Mouse (Mus musculus) hindbrain, embryonic 12.5 days (tissue): ENCODE measurements around the gene Pygm. TPM values are rescaled to one million over a fixed set of nuclear protein-coding genes. Genes with fewer than 3 reads are reported as not detected.

Experiments
- ATAC-seq: fragments of 200-750 bp; cut with Nextera tagmentation; 2 replicates; pipeline ENCODE4 v1.8.0; 2017; ENCODE audit warnings: moderate TSS enrichment; ENCODE audit not compliant: low FRiP score
- H3K27ac ChIP-seq: fragments of 300-500 bp; sonication (generic); 2 replicates; pipeline ENCODE4 v1.5.1; 2016; ENCODE audit warnings: mild to moderate bottlenecking
- H3K27me3 ChIP-seq: fragments of 300-500 bp; sonication (generic); 2 replicates; pipeline ENCODE4 v1.6.1; 2016; ENCODE audit warnings: mild to moderate bottlenecking
- H3K36me3 ChIP-seq: fragments of 300-500 bp; sonication (generic); 2 replicates; pipeline ENCODE4 v1.6.1; 2016; ENCODE audit warnings: mild to moderate bottlenecking
- H3K4me1 ChIP-seq: fragments of 300-500 bp; sonication (generic); 2 replicates; pipeline ENCODE4 v1.6.1; 2016
- H3K4me2 ChIP-seq: fragments of 300-500 bp; sonication (generic); replicated peaks from 2 replicates; pipeline ENCODE4 v1.6.1; 2016; ENCODE audit warnings: mild to moderate bottlenecking
- H3K4me3 ChIP-seq: fragments of 300-500 bp; sonication (generic); 2 replicates; pipeline ENCODE4 v1.5.1; 2016; ENCODE audit warnings: mild to moderate bottlenecking
- H3K9ac ChIP-seq: fragments of 300-500 bp; sonication (generic); 2 replicates; pipeline ENCODE4 v1.6.1; 2016; ENCODE audit warnings: mild to moderate bottlenecking, moderate library complexity
- H3K9me3 ChIP-seq: fragments of 300-500 bp; sonication (generic); replicated peaks from 2 replicates; pipeline ENCODE4 v1.6.1; 2016; ENCODE audit warnings: mild to moderate bottlenecking
- WGBS: fragments of 180-500 bp; shearing (Covaris S2); methylation state at CpG from one replicate; pipeline ENCODE4 v1.1.7; 2016; 5-methylcytosine and 5-hydroxymethylcytosine counted together
- polyA plus RNA-seq: library from polyadenylated mRNA; unstranded; fragments of >200 nt; fragmentation: Nextera tagmentation; extraction: Ambion mirVana; gene quantifications from 2 replicates; pipeline ENCODE4 v1.2.1, GENCODE M21; 2016

The Pygm gene
- 1.8 and 3.9 TPM in 2 replicates for polyA plus RNA-seq

GRCm38 (mm10) chr19:6384128-6384527, at the start of gene Pygm:
TSS of gene Pygm (plus strand) at chr19:6384399.
- Histone ChIP-seq H3K27me3 (0 out of 2 replicates have a peak, but pooled peaks cover 4% of the 10 kb centered on the region), H3K36me3 (peaks cover 5% of the 10 kb centered on the region; the same call in 1 of the 2 replicates), H3K27ac (peak within 1 kb of the TSS; percentile 35; the same call in 1 of the 2 replicates), H3K9me3 (no peaks in the 10 kb centered on the region), H3K4me1 (peaks cover 15% of the 10 kb centered on the region), H3K4me2 (no peak within 1 kb of the TSS), H3K4me3 (no peak within 1 kb of the TSS), H3K9ac (0 out of 2 replicates have a peak within 1 kb of the TSS, but pooled peaks have one; percentile 8)
- 26% methylated on average over 7 of the region's 7 CpGs for WGBS
- ATAC-seq, result no peak

- Histone ChIP-seq H3K4me2 (peak within 1 kb of the TSS; percentile 97), H3K27me3 (no peaks in the 10 kb centered on the region), H3K36me3 (peaks cover 29% of the 10 kb centered on the region), H3K27ac (peak within 1 kb of the TSS; percentile 71), H3K4me1 (peaks cover 26% of the 10 kb centered on the region), H3K9me3 (no peaks in the 10 kb centered on the region), H3K9ac (peak within 1 kb of the TSS; percentile 94), H3K4me3 (peak within 1 kb of the TSS; percentile 82)
- under 1% methylated on average over 43 of the region's 43 CpGs for WGBS
- ATAC-seq, result peak; percentile 93
Measured at GRCm38 (mm10) chr19:6334673-6335457, 49.3 kb upstream of the Pygm start, which contains the start of gene Men1. TSS of gene Men1 (plus strand) at chr19:6334979.

DNA sequence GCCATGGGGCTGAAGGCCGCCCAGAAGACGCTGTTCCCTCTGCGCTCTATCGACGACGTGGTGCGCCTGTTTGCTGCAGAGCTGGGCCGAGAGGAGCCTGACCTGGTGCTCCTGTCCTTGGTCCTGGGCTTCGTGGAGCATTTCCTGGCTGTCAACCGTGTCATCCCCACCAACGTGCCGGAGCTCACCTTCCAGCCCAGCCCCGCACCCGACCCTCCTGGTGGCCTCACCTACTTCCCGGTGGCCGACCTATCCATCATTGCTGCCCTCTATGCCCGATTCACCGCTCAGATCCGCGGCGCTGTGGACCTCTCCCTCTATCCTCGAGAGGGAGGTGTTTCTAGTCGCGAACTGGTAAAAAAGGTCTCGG, 48.8 kb upstream of the Pygm start:
- peak overlapping the region; percentile 97 for H3K4me2 ChIP-seq
- under 1% methylated on average over 25 of the region's 25 CpGs for WGBS
- H3K9me3 ChIP-seq, result no peaks in the 10 kb centered on the region
- H3K4me1 ChIP-seq, result peaks cover 32% of the 10 kb centered on the region
- peak overlapping the region; percentile 82 for H3K4me3 ChIP-seq
- H3K9ac ChIP-seq, result peak overlapping the region; percentile 94
- H3K36me3 ChIP-seq, result peaks cover 35% of the 10 kb centered on the region
- H3K27me3 ChIP-seq, result no peaks in the 10 kb centered on the region
- H3K27ac ChIP-seq, result peak overlapping the region; percentile 71
- no peak for ATAC-seq

GRCm38 (mm10) chr19:6336920-6337319, 47.3 kb upstream of the Pygm start:
- WGBS, result 95% methylated on average over 10 of the region's 10 CpGs
- peaks cover 42% of the 10 kb centered on the region for H3K4me1 ChIP-seq
- H3K36me3 ChIP-seq, result peaks cover 36% of the 10 kb centered on the region
- no peak for ATAC-seq
- peak overlapping the region; percentile 82 for H3K4me3 ChIP-seq
- H3K27me3 ChIP-seq, result no peaks in the 10 kb centered on the region
- peak overlapping the region; percentile 94 for H3K9ac ChIP-seq
- no peaks in the 10 kb centered on the region for H3K9me3 ChIP-seq
- H3K27ac ChIP-seq, result no peak overlapping the region
- H3K4me2 ChIP-seq, result peak overlapping the region; percentile 97

- no peak for ATAC-seq
- Histone ChIP-seq H3K4me2 (no peak overlapping the region), H3K9ac (no peak overlapping the region), H3K4me1 (peaks cover 41% of the 10 kb centered on the region), H3K9me3 (no peaks in the 10 kb centered on the region), H3K27ac (no peak overlapping the region), H3K27me3 (no peaks in the 10 kb centered on the region), H3K36me3 (peaks cover 42% of the 10 kb centered on the region), H3K4me3 (no peak overlapping the region)
- WGBS, result 96% methylated on average over 7 of the region's 7 CpGs
Measured at GRCm38 (mm10) chr19:6338171-6338570, 46.0 kb upstream of the Pygm start.

DNA sequence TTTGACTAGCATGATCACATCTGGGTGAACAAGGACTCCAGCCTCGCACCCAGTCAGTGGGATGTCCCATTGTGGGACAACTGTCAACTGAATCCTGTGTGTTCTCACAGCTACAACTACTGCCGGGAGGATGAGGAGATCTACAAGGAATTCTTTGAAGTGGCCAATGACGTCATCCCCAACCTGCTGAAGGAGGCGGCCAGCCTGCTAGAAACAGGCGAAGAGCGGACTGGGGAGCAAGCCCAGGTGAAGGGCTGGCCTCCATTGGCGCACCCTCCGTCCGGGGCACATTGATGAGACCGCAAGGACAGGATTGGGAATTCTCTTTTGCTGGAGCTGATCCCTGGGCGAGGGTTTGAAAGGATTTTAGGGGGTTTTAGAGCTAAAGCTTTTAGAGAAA, 45.5 kb upstream of the Pygm start:
- Histone ChIP-seq H3K9me3 (no peaks in the 10 kb centered on the region), H3K27me3 (no peaks in the 10 kb centered on the region), H3K9ac (no peak overlapping the region), H3K4me1 (peaks cover 41% of the 10 kb centered on the region), H3K4me2 (no peak overlapping the region), H3K27ac (no peak overlapping the region), H3K4me3 (no peak overlapping the region), H3K36me3 (peaks cover 45% of the 10 kb centered on the region)
- 95% methylated on average over 11 of the region's 11 CpGs for WGBS
- no peak for ATAC-seq

DNA sequence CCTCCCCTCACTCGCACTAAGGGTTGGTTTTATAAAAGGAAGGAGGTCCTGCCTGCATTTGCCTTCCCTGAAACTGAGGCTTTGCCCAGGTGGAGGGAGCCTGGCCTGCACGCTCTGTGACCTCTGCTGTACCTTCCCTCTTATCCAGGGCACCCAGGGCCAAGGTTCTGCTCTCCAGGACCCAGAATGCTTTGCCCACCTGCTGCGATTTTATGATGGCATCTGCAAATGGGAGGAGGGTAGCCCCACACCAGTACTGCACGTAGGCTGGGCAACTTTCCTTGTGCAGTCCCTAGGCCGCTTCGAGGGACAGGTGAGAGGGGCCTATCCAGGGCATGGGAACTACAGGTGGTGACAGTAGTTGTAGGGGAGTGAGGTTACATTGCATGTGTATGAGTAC, 45.0 kb upstream of the Pygm start:
- 95% methylated on average over 6 of the region's 6 CpGs for WGBS
- no peaks in the 10 kb centered on the region for H3K9me3 ChIP-seq
- no peak overlapping the region for H3K4me2 ChIP-seq
- H3K9ac ChIP-seq, result no peak overlapping the region
- no peak overlapping the region for H3K27ac ChIP-seq
- H3K4me3 ChIP-seq, result no peak overlapping the region
- H3K4me1 ChIP-seq, result peaks cover 41% of the 10 kb centered on the region
- H3K27me3 ChIP-seq, result no peaks in the 10 kb centered on the region
- peaks cover 49% of the 10 kb centered on the region for H3K36me3 ChIP-seq
- ATAC-seq, result no peak

DNA sequence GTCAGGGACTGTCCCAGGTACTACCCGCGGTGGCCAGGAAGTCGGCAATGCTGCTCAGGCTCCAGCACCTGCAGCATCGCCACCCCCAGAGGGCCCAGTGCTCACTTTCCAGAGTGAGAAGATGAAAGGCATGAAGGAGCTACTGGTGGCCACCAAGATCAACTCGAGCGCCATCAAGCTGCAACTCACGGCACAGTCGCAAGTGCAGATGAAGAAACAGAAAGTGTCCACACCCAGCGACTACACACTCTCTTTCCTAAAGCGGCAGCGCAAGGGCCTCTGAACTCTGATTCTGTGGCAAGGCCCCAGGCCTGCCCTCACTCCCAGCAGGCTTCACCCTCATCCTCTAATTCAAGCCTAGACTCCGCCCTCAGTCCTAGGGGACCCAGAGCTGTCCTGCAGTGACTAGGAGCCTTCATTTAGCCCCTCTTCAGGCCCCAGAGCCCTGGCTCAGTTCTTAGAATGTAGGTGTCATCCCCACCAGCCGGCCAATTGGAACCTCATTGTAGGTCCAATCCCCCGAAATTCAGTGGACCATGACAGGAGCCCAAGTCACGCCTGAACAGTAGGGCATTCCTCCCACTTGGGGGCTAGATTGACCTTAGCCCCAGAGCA, 44.2 kb upstream of the Pygm start:
- peaks cover 37% of the 10 kb centered on the region for H3K4me1 ChIP-seq
- H3K4me2 ChIP-seq, result no peak overlapping the region
- H3K9ac ChIP-seq, result no peak overlapping the region
- H3K27ac ChIP-seq, result no peak overlapping the region
- H3K27me3 ChIP-seq, result no peaks in the 10 kb centered on the region
- peaks cover 57% of the 10 kb centered on the region for H3K36me3 ChIP-seq
- WGBS, result 68% methylated on average over 15 of the region's 15 CpGs
- ATAC-seq, result no peak
- no peaks in the 10 kb centered on the region for H3K9me3 ChIP-seq
- peak overlapping the region; percentile 55; the same call in 1 of the 2 replicates for H3K4me3 ChIP-seq

DNA sequence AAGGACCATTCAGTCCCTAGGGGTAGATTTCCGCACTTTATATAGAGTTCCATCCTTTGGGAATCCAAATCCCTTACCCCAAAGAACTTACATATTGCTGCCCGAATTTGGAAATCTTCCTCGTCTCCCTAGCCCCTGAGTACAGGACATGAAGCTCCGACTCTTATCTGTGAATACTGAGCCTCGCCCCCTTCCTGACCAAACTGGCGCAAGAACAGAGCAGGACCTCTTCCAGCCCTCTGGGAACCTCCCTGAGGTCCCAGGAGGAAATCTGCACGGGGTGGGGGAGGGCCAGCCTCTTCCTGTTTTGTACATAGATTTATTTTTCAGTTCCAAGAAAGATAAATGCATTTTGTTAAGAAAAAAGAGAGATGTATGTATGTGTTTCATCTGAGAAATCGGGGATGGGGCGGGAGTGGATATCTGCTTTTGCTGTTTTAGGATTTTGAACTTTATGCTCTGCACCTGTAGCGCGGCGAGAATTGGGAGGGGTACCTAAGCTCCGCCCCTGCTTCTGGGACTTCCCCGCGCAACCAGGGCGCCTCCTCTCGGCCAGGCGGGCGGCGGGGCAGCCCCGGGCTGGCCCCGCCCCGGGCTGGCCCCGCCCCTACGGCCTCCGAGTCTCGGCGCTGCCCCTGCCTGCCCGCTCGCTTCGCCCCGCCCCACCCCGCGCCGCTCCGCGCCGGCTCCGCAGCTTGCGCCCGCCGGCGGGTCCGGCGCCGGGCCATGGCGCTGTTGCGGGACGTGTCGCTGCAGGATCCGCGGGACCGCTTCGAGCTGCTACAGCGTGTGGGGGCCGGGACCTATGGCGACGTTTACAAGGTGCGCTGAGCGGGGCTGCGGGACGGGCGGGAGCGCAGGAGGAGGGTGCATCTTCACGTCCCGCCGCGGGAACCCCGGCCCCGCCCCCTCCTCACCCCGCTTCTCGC, 43.4 kb upstream of the Pygm start, which contains the start of gene Map4k2:
Map4k2 (plus strand) TSS at position 612 of the 929 bp plus-strand sequence.
- H3K4me2 ChIP-seq, result peak within 1 kb of the TSS; percentile 77
- H3K4me1 ChIP-seq, result peaks cover 34% of the 10 kb centered on the region
- H3K9ac ChIP-seq, result peak within 1 kb of the TSS; percentile 67
- peak within 1 kb of the TSS; percentile 55 for H3K4me3 ChIP-seq
- no peaks in the 10 kb centered on the region for H3K27me3 ChIP-seq
- H3K9me3 ChIP-seq, result no peaks in the 10 kb centered on the region
- H3K27ac ChIP-seq, result no peak within 1 kb of the TSS
- ATAC-seq, result peak; percentile 53; the same call in 1 of the 2 replicates
- H3K36me3 ChIP-seq, result peaks cover 64% of the 10 kb centered on the region
- WGBS, result 8% methylated on average over 70 of the region's 72 CpGs

DNA sequence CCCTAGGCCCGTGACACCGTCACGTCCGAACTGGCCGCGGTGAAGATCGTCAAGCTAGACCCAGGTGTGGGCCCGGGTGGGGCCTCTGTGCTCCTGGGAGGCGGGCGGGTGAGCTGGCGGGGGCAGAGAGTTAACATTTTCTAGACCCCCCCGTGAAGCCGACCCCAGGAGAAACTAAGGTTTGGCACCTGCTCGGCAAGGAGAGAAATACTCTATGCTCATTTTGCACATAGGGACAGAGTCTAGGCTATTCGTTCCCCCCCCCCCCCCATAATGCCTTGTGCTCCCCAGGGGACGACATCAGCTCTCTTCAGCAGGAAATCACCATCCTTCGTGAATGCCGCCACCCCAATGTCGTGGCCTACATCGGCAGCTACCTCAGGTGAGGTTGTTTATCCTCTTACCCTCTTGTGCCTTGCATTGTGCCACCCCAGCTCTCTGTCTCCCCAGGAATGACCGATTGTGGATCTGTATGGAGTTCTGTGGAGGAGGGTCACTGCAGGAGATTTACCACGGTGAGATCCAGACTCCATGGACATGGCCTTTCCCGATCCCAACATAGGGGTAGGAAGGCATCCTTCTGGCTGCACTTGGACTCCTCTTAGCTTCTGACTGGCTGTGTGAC, 42.6 kb upstream of the Pygm start:
- 0 out of 2 replicates have a peak, but pooled peaks have one; percentile 7 for ATAC-seq
- H3K27ac ChIP-seq, result no peak overlapping the region

DNA sequence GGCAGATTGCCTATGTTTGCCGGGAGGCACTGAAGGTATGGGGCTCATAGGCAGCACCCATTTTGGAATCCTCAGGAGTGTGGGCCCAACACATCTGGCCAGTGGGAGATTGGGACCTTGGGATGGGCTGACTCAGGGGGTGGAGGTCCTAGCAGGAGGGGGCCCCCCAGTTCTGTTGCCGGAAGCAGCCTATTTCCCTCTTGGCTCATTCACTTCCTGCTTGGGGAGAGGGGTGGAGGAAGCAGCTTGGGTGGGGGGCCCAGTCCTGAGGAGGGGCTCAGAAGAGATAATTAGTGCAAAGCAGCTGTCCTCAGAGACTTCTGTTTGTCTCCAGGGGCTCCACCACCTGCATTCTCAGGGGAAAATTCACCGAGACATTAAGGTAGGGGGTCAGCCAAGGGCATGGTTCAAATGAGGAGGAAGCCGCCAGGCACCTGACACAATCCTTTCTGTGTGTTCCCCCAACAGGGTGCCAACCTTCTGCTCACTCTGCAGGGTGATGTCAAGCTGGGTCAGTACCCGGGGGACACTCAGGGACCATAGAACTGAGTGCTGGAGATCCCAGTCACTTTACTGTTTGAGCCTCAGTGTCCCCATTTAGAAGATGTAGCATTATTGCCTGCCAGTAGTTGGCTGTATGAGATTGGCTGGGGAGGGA, 41.8 kb upstream of the Pygm start:
- Histone ChIP-seq H3K9me3 (no peaks in the 10 kb centered on the region), H3K27me3 (no peaks in the 10 kb centered on the region), H3K4me1 (peaks cover 18% of the 10 kb centered on the region), H3K27ac (no peak overlapping the region), H3K9ac (no peak overlapping the region), H3K4me2 (0 out of 2 replicates have a peak overlapping the region, but pooled peaks have one; percentile 77), H3K36me3 (peaks cover 76% of the 10 kb centered on the region), H3K4me3 (no peak overlapping the region)
- no peak for ATAC-seq
- 78% methylated on average over 5 of the region's 5 CpGs for WGBS

More for the DNA sequence above, 42.6 kb upstream of the Pygm start:
- Histone ChIP-seq H3K4me1 (peaks cover 26% of the 10 kb centered on the region), H3K36me3 (peaks cover 72% of the 10 kb centered on the region), H3K27me3 (no peaks in the 10 kb centered on the region), H3K9ac (peak overlapping the region; percentile 67), H3K9me3 (no peaks in the 10 kb centered on the region), H3K4me3 (peak overlapping the region; percentile 55), H3K4me2 (peak overlapping the region; percentile 77)
- WGBS, result 15% methylated on average over 23 of the region's 23 CpGs
